9 mouse cellular contexts compared by ENCODE assay signal in the genomic region with DNA sequence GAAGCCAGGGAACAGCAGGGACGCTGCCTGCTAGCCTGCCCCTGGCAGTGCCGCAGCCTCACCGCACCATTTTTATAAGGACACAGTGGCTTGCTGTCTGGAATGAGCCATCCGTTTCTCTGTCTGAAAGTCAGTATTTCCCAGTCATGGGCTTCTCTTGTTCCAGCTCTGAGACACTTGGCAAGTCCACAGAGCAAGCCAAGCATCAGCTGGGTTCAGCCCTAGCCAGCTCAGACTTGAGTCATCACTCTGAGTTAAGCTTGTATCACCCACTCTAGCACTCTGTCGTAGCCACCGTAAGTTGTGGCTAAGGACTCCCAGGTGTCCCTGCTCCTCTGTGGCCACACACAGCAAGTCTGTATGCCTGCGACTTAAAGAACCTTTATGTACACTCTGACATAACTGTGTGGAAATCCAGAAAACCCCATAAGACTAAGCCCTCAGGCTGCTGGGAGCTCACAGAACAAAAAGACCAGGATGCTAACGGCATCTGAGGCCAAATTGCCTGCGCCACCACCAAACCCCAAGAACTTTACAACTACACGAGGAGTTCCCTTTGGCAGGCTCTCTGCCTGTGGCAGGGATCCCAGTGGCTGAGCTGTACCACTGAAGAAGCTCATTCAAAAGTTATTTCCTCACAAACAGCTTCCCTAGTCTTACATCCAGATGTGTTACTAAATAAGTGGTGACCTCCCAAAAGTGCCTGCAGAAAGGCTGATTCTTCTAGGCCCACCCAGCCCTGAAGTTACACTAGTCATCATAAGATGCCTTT.
DNase-seq lines count a peak whose midpoint lies in the region; ATAC-seq lines count a peak whose summit lies in the region.
"Had no signal": no experiment of that assay in that cellular context is flagged by ENCODE, and none has a peak within 500 bp of the region (broad histone marks: within the 10 kb centered on the region; RNA-seq: fewer than 3 reads in every experiment).

No protein-coding gene starts in this region.

- H3K27me3 ChIP-seq in heart, embryonic 14.5 days (ENCODE audit: control insufficient read depth, insufficient read depth, low read length) = no peaks in the 10 kb centered on the region
- H3K27me3 ChIP-seq: hindbrain, embryonic 15.5 days had no signal

- peak overlapping the region; percentile 70; the same call in 1 of the 2 replicates for H3K27ac ChIP-seq in brown adipose tissue, adult 24 weeks (replicated peaks; ENCODE audit: low read depth, low read length)
- H3K27ac ChIP-seq in heart, embryonic 14.5 days (replicated peaks in 1 of 2; ENCODE audit: control insufficient read depth in 1 of 2, insufficient read depth in 1 of 2, low read depth in 2 of 2, low read length in 2 of 2) = peak overlapping the region; percentile 52 to 65
- H3K27ac ChIP-seq: hindbrain, embryonic 15.5 days had no signal

- no peaks in the 10 kb centered on the region for H3K36me3 ChIP-seq in heart, embryonic 14.5 days (ENCODE audit: control insufficient read depth, insufficient read depth, low read length)
- H3K36me3 ChIP-seq: hindbrain, embryonic 15.5 days had no signal

- ATAC-seq in heart, embryonic 14.5 days (ENCODE audit: insufficient number of reproducible peaks, insufficient read depth, low FRiP score, low read depth) = no peak
- ATAC-seq in megakaryocyte-erythroid progenitor cell, adult 5-6 weeks (replicated peaks; ENCODE audit: low FRiP score, low TSS enrichment, poor library complexity, severe bottlenecking) = no peak

- no peak overlapping the region; the same call in 1 of the 2 replicates for H3K9ac ChIP-seq in heart, embryonic 14.5 days (ENCODE audit: low read length)
- H3K9ac ChIP-seq: hindbrain, embryonic 15.5 days had no signal

- WGBS in heart, embryonic 14.5 days = 64% methylated on average over 10 of the region's 10 CpGs

- 0 out of 2 replicates have a peak overlapping the region, but pooled peaks have one; percentile 11 for H3K4me2 ChIP-seq in heart, embryonic 14.5 days (ENCODE audit: low read length)
- H3K4me2 ChIP-seq: hindbrain, embryonic 15.5 days had no signal

- H3K4me1 ChIP-seq in brown adipose tissue, adult 24 weeks (ENCODE audit: control insufficient read depth, insufficient read depth, insufficient read length, low read length) = peaks cover 5% of the 10 kb centered on the region; the same call in 1 of the 2 replicates
- H3K4me1 ChIP-seq in heart, embryonic 14.5 days (ENCODE audit: control insufficient read depth in 2 of 2, insufficient read depth in 2 of 2, low read length in 2 of 2) = peaks cover 27 to 52% of the 10 kb centered on the region in 2 experiments

- no peak overlapping the region for H3K4me3 ChIP-seq in brown adipose tissue, adult 24 weeks (ENCODE audit: insufficient read depth, low read depth, low read length)
- H3K4me3 ChIP-seq in heart, embryonic 14.5 days (ENCODE audit: control insufficient read depth in 1 of 2, insufficient read depth in 1 of 2, low read depth in 1 of 2, low read length in 2 of 2) = no peak overlapping the region
- H3K4me3 ChIP-seq: hindbrain, embryonic 15.5 days had no signal

- no peaks in the 10 kb centered on the region for H3K9me3 ChIP-seq in heart, embryonic 14.5 days (ENCODE audit: control insufficient read depth, low read length)
- H3K9me3 ChIP-seq: hindbrain, embryonic 15.5 days had no signal

- peak; percentile 41 to 46 for DNase-seq in layer of hippocampus, postnatal 10 days (ENCODE audit: low spot score in 2 of 2)
- no peak for DNase-seq in layer of hippocampus, postnatal 25 days (ENCODE audit: extremely low spot score in 1 of 2, low spot score in 1 of 2)
- DNase-seq in lung, postnatal 4 days = peak; percentile 65 to 84
- no peak for DNase-seq in spleen, postnatal 14 days (ENCODE audit: low spot score in 2 of 2)
- no peak for DNase-seq in T-cell, adult 2 months (ENCODE audit: low spot score)

Comparison
In these comparisons a context has a peak if more than half of its experiments do, and no peak if none do; other contexts are left out.
1. DNase-seq: peak in layer of hippocampus, postnatal 10 days (2 of 2) and lung, postnatal 4 days (2 of 2); none in layer of hippocampus, postnatal 25 days (0 of 2), spleen, postnatal 14 days (0 of 2) and T-cell, adult 2 months (single experiment).